Mouse (Mus musculus): Measurements from ENCODE around the gene Tarm1.

Tarm1 gene

DNA sequence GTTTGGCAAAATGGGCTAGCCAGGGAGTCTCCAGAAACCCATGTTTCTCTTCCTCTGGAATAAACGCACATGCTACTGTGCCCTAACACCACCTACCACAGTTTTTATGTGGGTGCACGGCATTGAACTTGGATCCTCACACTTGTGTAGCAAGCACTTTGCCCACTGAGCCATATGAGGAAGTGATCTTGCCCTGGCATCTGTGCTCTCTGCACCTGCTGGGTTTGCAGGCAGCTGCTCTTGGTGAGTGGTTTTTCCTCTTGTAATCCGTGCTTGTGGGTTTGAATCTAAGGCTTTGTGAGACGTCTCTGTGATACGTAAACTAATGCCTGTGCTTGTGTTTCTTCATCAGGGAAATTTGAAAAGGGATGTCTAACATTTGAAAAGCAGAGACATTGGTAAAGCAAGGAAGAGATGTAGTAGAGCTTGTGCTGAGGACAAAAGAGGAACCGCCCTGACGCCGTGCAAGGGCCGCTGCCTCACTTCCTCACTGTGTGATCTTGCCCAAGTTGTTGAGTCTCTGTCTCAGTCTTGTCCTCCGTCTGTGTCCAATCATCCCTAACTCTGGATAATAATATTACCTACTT, 59.9 kb downstream of the Tarm1 start:
- in situ Hi-C loops (cut with MseI, MboI), result no loop called here

DNA sequence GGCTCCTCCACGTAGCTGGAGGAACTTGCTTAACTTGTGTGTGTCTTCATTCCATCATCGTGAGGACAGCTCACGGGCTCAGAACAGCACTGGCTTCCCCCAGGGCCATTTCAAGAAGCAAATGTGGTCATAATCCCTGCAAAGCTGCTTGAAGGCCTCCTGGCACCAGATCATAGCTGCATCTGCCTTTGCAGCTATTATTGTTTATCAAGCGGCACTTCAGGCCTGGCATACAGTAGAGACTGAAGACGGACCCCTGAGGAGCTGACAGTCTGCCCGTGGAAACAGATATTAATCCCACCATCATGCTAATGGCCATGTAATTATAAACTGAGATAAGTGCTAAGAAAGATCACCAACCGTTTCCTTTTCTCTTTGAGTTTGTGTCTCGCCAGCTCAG, 61.9 kb downstream of the Tarm1 start:
- in situ Hi-C loops (cut with MseI, MboI), result no loop called here

DNA sequence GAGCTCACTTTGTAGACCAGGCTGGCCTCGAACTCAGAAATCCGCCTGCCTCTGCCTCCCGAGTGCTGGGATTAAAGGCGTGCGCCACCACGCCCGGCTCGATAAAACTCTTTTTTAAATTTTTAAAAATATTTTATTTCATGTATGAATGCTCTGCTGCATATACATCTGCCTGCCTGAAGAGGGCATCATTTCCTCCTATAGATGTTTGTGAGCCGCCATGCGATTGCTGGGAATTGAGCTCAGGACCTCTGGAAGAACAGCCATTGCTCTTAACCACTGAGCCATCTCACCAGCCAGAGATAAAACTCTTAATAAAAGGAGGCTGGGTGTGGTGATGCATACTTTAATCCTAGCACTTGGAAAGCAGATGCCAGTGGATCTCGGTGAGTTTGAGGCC, 62.4 kb downstream of the Tarm1 start:
- in situ Hi-C loops (cut with MseI, MboI), result no loop called here

DNA sequence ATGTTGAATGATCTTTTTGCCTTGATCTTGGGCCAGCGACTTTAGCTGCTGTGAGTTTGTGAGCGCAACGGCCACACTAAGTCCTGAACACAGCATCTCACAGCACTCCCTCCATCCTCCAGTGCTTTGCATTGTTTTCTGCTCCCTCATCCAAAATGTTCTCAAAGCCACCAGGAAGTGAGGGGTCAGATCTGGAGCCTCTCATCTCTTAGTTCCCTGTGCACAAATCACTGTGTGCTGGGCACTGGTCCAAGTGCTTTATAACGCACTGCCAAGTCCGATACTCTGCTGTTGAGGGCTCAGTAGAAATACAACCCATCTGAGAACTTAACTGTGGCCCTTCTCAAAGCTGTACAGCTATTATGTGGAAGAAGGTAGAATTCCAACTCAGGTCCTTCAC, 64.5 kb downstream of the Tarm1 start:
- in situ Hi-C loops (cut with MseI, MboI), result no loop called here
